Mouse (Mus musculus): ENCODE measurements around the gene Dohh.

The Dohh gene

DNA sequence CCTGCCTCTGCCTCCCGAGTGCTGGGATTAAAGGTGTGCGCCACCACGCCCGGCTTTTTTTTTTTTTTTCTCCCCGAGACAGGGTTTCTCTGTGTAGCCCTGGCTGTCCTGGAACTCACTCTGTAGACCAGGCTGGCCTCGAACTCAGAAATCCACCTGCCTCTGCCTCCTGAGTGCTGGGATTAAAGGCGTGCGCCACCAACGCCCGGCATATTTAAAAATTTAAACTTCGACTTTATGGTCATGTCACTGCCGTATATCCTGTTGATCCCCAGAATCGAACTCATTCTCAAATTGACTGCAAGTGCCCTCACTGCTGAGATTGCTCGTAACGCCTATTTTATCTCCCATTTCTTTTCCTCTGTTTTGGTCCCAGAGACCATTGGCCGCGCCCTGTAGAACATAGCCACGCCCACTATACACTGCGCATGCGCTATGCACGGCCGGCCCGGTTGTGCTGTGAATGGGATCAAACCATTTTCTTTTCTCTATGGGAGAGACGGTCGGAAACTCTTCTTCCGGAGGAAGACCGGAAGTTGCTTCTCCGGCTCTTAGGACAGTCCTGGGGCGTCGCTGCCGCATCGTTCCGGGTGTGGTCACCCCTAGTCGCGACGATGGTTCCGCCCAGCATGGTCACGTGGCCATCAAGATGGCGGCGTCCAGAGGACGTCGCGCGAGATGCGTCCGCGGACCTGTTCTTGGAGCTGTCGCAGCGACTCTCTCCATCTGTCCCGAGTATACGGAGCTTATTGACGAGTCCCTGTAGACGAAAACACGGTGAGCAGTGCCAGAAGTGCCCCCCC, at the start of gene Dohh, which contains the start of gene Gm48551:
Gene Dohh (plus strand): TSS at position 627 of the 803 bp plus-strand sequence.
Gene Gm48551 (plus strand): TSS at position 665 of the 803 bp plus-strand sequence.
- in situ Hi-C loops (cut with MboI, MseI) = no loop called here

- in situ Hi-C loops (cut with MboI, MseI) = no loop called here
Observed at GRCm38 (mm10) chr10:81335393-81336340, 48.6 kb upstream of the Dohh start.

GRCm38 (mm10) chr10:81336558-81336957, 47.7 kb upstream of the Dohh start:
- in situ Hi-C loops (cut with MboI, MseI) = no loop called here

DNA sequence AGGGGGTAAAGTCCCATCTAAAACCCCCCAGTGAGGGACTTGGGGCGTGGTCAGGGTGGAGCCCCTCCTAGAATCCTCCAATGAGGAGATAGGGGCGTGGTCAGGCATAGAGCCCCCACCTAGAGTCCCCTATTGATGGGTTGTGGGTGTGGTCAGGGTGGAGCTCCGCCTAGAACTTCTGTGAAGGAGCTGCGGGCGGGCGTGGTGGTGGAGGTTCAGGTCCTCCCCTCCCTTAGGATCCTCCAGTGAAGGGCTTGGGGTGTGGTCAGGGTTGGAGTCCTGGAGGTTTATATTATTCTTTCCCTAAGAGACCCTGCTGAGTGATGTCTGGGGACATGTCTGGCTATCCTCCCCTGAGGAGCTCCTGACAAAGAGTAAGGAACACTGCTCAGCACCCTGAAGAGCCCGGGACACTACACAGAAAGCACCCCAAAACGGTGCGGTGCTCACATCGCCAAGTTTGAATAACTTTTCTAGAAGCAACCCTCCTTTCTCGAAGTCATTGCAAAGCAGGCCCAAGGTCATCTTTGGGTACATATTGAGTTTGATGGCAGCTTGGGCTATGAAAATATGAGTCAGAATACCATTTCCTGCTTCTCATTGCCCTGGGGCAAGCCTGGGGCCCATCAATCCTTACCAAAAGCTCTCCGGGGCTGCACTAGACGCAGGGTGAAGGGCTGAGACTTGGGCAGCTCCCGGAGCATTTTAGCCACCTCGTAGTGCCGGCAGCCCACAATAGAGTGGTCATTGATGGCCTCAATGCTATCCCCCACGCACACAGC, 43.5 kb upstream of the Dohh start:
- in situ Hi-C loops (cut with MboI, MseI) = no loop called here

DNA sequence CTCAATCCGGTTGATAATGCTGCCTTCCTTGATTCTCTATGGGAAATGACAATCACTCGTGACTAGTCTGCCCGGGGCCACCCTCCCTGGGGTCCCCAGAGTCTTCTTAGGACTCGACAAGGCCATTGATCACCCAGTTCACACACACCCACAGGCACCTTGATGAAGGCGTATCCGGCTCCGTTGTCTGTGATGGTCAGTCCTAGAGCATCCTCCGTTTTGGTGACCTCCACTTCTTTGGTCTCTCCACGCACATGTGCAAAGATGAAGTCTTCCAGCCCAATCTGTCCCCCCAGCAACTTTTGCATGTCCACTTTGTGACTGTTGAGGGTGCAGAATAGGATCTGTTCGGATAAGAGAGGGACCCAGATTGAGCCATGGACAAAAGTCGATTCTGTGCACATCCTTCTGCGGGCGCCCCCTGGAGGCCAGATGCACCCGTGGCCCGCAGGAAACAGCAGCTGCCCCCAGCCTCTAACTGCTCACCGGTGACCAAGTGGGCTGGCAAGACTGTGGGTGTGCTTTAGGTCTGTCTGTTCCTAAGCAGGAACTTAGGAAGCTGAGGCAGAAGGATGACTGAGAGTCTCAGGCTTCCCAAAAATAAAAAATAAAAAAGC, 42.8 kb upstream of the Dohh start:
- in situ Hi-C loops (cut with MboI, MseI) = no loop called here

- in situ Hi-C loops (cut with MboI, MseI) = no loop called here
Observed at GRCm38 (mm10) chr10:81342686-81343505, 41.3 kb upstream of the Dohh start, which contains the start of gene Gipc3. Gene Gipc3 (minus strand): TSS chr10:81343266.

DNA sequence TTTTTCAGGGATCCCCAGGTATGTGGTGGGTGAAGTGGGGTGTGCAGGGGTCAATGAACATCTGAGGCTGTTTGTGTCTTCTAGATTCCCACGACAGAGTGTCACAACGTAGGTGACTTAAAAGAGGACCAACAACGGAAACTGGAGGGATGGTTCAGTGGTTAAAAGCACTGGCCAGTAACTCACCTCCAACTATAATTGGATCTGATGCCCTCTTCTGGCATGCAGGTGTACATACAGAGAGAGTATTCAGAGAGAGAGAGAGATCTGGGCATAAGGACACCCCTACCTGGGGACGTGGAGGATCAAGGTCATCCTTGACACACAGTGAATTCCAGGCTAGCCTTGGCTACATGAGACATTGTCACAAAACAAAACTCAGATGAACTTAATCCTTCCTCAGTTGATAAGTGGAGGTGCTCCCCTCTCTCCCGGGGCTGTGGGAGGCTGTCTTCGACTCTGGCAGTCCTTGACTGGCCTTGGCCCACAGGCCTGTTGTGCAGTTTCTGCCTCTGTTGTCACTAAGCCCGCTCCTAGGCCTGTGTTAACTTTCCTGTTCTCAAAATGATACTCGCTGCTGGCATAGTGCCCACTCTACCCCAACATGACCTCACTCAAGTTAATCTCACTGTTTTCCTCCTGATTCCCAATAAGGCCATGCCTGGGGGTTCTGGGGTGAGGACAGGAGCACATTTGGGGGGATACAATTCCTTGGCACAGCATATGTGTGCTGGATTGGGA, 39.6 kb upstream of the Dohh start:
- in situ Hi-C loops (cut with MboI, MseI) = loop anchor here (5.0 kb wide), 1 partner anchor 57 kb away; no protein-coding TSS in a partner anchor

DNA sequence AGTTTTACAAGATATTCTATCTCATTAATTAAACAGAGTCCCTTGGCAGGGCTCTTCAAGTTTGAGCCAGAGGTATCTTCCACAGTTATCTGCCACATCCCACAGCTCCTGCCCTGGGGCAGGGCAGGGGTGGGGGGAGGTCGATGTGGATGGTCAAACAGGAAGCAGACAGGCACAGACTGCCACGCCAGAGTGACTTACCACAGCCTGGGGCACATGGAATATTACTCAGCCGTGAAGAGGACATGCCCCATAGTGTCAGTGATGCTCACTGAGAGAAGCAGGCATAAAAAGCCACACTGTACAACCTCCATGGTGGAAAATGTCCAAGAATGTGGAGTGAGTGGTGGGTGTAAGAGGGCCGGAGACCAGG, 39.1 kb upstream of the Dohh start:
- in situ Hi-C loops (cut with MboI, MseI) = loop anchor here (5.0 kb wide), 1 partner anchor 58 kb away; no protein-coding TSS in a partner anchor

- in situ Hi-C loops (cut with MboI, MseI) = loop anchor here (5.0 kb wide), 1 partner anchor 59 kb away; no protein-coding TSS in a partner anchor
Observed at GRCm38 (mm10) chr10:81346453-81347067, 37.7 kb upstream of the Dohh start.

GRCm38 (mm10) chr10:81349146-81349545, 35.1 kb upstream of the Dohh start:
- in situ Hi-C loops (cut with MboI, MseI) = loop anchor here (5.0 kb wide), 1 partner anchor 62 kb away; no protein-coding TSS in a partner anchor

GRCm38 (mm10) chr10:81349961-81350350, 34.3 kb upstream of the Dohh start:
- in situ Hi-C loops (cut with MboI, MseI) = loop anchor here (5.0 kb wide), 1 partner anchor 63 kb away; no protein-coding TSS in a partner anchor

GRCm38 (mm10) chr10:81350351-81351063, 33.7 kb upstream of the Dohh start, which contains the start of gene Hmg20b:
Gene Hmg20b (minus strand): TSS chr10:81350480.
- in situ Hi-C loops (cut with MboI, MseI) = no loop called here

GRCm38 (mm10) chr10:81351678-81352291, 32.4 kb upstream of the Dohh start:
- in situ Hi-C loops (cut with MboI, MseI) = no loop called here

DNA sequence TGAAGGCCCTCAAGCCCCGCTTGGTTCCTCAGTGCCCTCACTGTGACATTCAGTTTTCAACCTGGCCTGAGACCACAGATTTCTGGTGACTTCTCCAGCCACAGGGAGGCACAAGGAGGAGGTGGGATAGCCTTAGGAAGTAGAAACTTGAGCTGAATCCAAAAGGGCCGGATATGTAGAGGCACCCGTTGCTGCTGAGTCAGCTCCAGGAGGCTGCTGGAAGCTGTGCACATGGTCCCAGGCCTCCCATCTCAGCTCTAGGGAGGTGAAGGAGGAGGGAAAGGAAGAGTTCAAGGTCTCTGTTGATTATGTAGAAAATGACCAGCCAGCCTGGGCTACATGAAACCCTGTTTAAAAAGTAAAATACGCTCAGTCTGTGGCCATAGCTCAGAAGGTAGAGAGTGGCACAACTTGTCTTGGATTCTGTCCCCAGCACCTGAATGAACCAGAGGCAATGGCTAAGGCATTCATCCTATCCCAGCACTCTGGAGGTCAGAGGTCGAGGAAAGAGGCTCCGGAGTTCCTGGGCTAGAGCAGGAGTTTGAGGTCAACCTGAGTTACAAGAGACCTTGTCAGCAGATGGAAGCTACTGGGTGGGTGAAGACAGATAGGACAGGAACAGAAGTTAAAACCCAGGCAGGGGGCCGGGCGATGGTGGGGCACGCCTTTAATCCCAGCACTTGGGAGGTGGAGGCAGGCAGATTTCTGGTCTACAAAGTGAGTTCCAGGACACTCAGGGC, 29.3 kb upstream of the Dohh start:
- in situ Hi-C loops (cut with MboI, MseI) = no loop called here

- in situ Hi-C loops (cut with MboI, MseI) = no loop called here
Observed at GRCm38 (mm10) chr10:81355533-81355932, 28.7 kb upstream of the Dohh start.

DNA sequence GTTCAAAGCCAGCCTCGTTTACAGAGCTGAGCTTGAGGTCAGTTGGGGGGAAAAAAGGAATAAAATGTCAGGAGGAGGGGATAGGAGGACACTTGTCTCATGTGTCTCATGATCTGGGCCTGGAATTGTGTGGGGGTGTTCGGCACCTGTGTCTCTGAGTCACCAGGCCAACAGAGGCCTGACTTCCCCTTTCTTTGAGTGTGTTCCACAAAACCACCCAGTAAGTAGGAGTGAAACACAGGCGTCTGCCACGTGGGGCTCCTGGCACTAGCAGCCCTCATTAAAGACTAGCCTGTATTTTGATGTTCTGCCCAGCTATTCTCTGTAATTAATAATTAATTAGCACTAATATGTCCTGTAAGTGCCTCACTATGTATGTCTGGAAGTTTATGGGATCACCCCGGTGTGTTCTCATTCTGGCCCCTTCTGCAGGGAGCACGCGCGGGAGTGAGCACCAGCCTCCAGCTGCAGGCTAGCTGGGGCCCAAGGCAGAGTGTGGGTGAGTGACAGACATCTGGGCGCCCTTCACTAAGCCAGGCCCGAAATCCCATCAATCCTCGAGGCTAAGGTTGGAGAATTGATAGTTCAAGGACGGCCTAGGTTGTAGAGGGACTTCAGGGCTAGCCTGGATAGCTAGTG, 27.8 kb upstream of the Dohh start:
- in situ Hi-C loops (cut with MboI, MseI) = no loop called here

All from regulatory T cell (primary cell).